Comparison of ENCODE assay signal across 10 mouse cellular contexts in the genomic region with DNA sequence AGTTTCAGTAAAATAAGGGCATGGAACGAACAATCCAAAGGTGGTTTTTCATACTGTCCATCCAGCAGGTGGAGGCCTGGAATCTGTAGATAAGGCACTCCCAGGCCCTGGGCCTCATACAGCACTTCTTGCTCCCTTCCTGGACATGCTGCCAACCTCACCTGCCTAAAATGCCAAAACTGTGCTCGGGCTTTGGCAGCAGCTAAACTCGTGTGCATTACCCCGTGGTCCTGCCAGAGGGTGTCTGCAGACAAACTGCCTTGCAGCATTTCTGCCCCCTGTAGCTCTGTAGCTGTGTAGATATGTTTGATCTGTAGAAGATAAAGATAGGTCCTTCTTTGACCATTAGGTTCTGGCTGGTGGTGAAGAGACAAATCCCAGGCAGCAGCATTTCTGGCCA. TPM values are rescaled to one million over a fixed set of nuclear protein-coding genes. Genes with fewer than 3 reads are reported as not detected.
DNase-seq lines count a peak whose midpoint lies in the region; ATAC-seq and TF ChIP-seq lines count a peak whose summit lies in the region.
"Had no signal": no experiment of that assay in that cellular context is flagged by ENCODE, and none has a peak within 500 bp of the region (broad histone marks: within the 10 kb centered on the region; RNA-seq: fewer than 3 reads in every experiment).

No protein-coding gene starts in this region.

- no peaks in the 10 kb centered on the region for H3K4me1 ChIP-seq in hindbrain, postnatal 0 days (ENCODE audit: insufficient read depth, low read length)
- no peaks in the 10 kb centered on the region for H3K4me1 ChIP-seq in hindbrain, embryonic 16.5 days (ENCODE audit: control insufficient read depth, insufficient read depth, low read depth, low read length)

- WGBS in hindbrain, postnatal 0 days, result 65% methylated on average over 4 of the region's 4 CpGs
- WGBS in hindbrain, embryonic 16.5 days, result 73% methylated on average over 4 of the region's 4 CpGs

- H3K4me2 ChIP-seq in hindbrain, postnatal 0 days (ENCODE audit: low read depth, low read length), result peak overlapping the region; percentile 30; the same call in 1 of the 2 replicates
- no peak overlapping the region for H3K4me2 ChIP-seq in hindbrain, embryonic 16.5 days (ENCODE audit: low read length)

- H3K9ac ChIP-seq in hindbrain, postnatal 0 days (replicated peaks; ENCODE audit: low read length), result no peak overlapping the region
- no peak overlapping the region for H3K9ac ChIP-seq in hindbrain, embryonic 16.5 days (ENCODE audit: low read depth, low read length)

- H3K27me3 ChIP-seq in hindbrain, postnatal 0 days (ENCODE audit: insufficient read depth, low read length), result no peaks in the 10 kb centered on the region
- H3K27me3 ChIP-seq in hindbrain, embryonic 16.5 days (replicated peaks; ENCODE audit: control insufficient read depth, insufficient read depth, low read length), result no peaks in the 10 kb centered on the region

- no peak overlapping the region for H3K27ac ChIP-seq in hindbrain, postnatal 0 days
- H3K27ac ChIP-seq in hindbrain, embryonic 16.5 days (ENCODE audit: low read depth, low read length), result no peak overlapping the region

- no peak for TF ChIP-seq CTCF in hindbrain, postnatal 0 days (IDR thresholded peaks at IDR 0.05; ENCODE audit: low read depth)

- H3K36me3 ChIP-seq in hindbrain, postnatal 0 days (ENCODE audit: insufficient read depth, low read length), result no peaks in the 10 kb centered on the region
- no peaks in the 10 kb centered on the region for H3K36me3 ChIP-seq in hindbrain, embryonic 16.5 days (ENCODE audit: control insufficient read depth, insufficient read depth, low read length)

- H3K4me3 ChIP-seq in hindbrain, postnatal 0 days (ENCODE audit: low read length), result no peak overlapping the region
- H3K4me3 ChIP-seq in hindbrain, embryonic 16.5 days (ENCODE audit: low read length), result no peak overlapping the region

- ATAC-seq in hindbrain, postnatal 0 days, result no peak
- ATAC-seq in hindbrain, embryonic 16.5 days, result no peak

- no peaks in the 10 kb centered on the region for H3K9me3 ChIP-seq in hindbrain, postnatal 0 days (ENCODE audit: low read length)
- H3K9me3 ChIP-seq in hindbrain, embryonic 16.5 days (ENCODE audit: control insufficient read depth, low read length), result no peaks in the 10 kb centered on the region

- no peak for DNase-seq in hindbrain, postnatal 0 days (ENCODE audit: low spot score)
- peak; percentile 58 for DNase-seq in brain, adult 2 months (ENCODE audit: low read depth, low spot score)
- DNase-seq in cerebellum, postnatal 25 days, result peak; percentile 43 to 56
- DNase-seq in kidney, postnatal 4 days, result peak; percentile 6 to 11
- DNase-seq in spleen, adult 12 weeks (ENCODE audit: low spot score), result no peak
- no peak for DNase-seq in thymus, postnatal 14 days
- DNase-seq in embryo, embryonic 11 days, result no peak
- DNase-seq: adrenal gland, postnatal 36 days had no signal

RNA-seq across cellular contexts. Expression of gene Olfml1, which starts 1.7 kb away (rescaled TPM):
- total RNA-seq in hindbrain, postnatal 0 days (2014; rRNA removed), result 4.2 and 5.5 TPM in 2 replicates
- 5.8 and 6.0 TPM in 2 replicates for polyA plus RNA-seq in hindbrain, postnatal 0 days (2015; fragmentation: Nextera tagmentation; extraction: Ambion mirVana)
- polyA plus RNA-seq in hindbrain, embryonic 16.5 days (2015; fragmentation: Nextera tagmentation; extraction: Ambion mirVana), result 4.8 TPM in 2 replicates

RNA-seq across cellular contexts. Expression of gene Ppfibp2, which starts 26.0 kb away (rescaled TPM):
- total RNA-seq in hindbrain, postnatal 0 days (2014; rRNA removed), result 3.0 and 3.4 TPM in 2 replicates
- 2.3 and 3.2 TPM in 2 replicates for polyA plus RNA-seq in hindbrain, postnatal 0 days (2015; fragmentation: Nextera tagmentation; extraction: Ambion mirVana)
- polyA plus RNA-seq in hindbrain, embryonic 16.5 days (2015; fragmentation: Nextera tagmentation; extraction: Ambion mirVana), result 3.4 and 3.6 TPM in 2 replicates

RNA-seq across cellular contexts. Expression of gene 5330417H12Rik, which starts 56.0 kb away (rescaled TPM):
- total RNA-seq in hindbrain, postnatal 0 days (2014; rRNA removed), result not detected in 2 replicates
- not detected in 2 replicates for polyA plus RNA-seq in hindbrain, postnatal 0 days (2015; fragmentation: Nextera tagmentation; extraction: Ambion mirVana)
- polyA plus RNA-seq in hindbrain, embryonic 16.5 days (2015; fragmentation: Nextera tagmentation; extraction: Ambion mirVana), result not detected in 2 replicates
- total RNA-seq: adrenal gland, postnatal 36 days; ES-E14 had no signal

Comparison
In these comparisons a context has a peak if more than half of its experiments do, and no peak if none do; other contexts are left out.
1. DNase-seq: peak in brain, adult 2 months (single experiment), cerebellum, postnatal 25 days (2 of 2) and kidney, postnatal 4 days (2 of 2); none in hindbrain, postnatal 0 days (single experiment), spleen, adult 12 weeks (single experiment), thymus, postnatal 14 days (single experiment) and embryo, embryonic 11 days (single experiment).